Mouse (Mus musculus) liver, embryonic 14.5 days (tissue): ENCODE results near the gene Hk1. TPM values are rescaled to one million over a fixed set of nuclear protein-coding genes. Genes with fewer than 3 reads are reported as not detected.

ENCODE experiments used
- ATAC-seq: fragments of 200-750 bp; cut with Nextera tagmentation; 2 replicates; pipeline ENCODE4 v1.8.0; 2017; ENCODE audit warnings: moderate number of reproducible peaks, mild to moderate bottlenecking, moderate library complexity; ENCODE audit not compliant: insufficient read depth
- DNase-seq, 3 experiments: peaks; one replicate each; pipeline ENCODE4 v3.0.0-alpha.2; 2012 to 2013; ENCODE audit warnings: low read depth in 3 of 3, low spot score in 3 of 3
- H3K27ac ChIP-seq: fragments of 300-500 bp; sonication (generic); 2 replicates; pipeline ENCODE4 v1.5.1; 2014; ENCODE audit warnings: moderate library complexity, mild to moderate bottlenecking, control low read depth, inconsistent platforms
- H3K27me3 ChIP-seq: fragments of 300-500 bp; sonication (generic); 2 replicates; pipeline ENCODE4 v1.6.1; 2014; ENCODE audit warnings: mild to moderate bottlenecking, low read length, moderate library complexity; ENCODE audit not compliant: control insufficient read depth, insufficient read depth
- H3K36me3 ChIP-seq: fragments of 300-500 bp; sonication (generic); replicated peaks from 2 replicates; pipeline ENCODE4 v1.6.1; 2014; ENCODE audit warnings: low read depth; ENCODE audit not compliant: control insufficient read depth, insufficient read depth
- H3K4me1 ChIP-seq, 2 experiments: fragments of 200-500 bp in 1 of 2; fragments of 300-500 bp in 1 of 2; sonication (generic) in 1 of 2; replicated peaks; 2 replicates each; pipeline ENCODE4 v1.6.1; 2012 to 2014; ENCODE audit warnings: antibody characterized with exemption in 1 of 2, inconsistent platforms in 1 of 2, low read length in 1 of 2; ENCODE audit not compliant: control insufficient read depth in 2 of 2, insufficient read depth in 2 of 2
- H3K4me2 ChIP-seq: fragments of 300-500 bp; sonication (generic); 2 replicates; pipeline ENCODE4 v1.6.1; 2014; ENCODE audit warnings: low read depth, mild to moderate bottlenecking, control low read depth, moderate library complexity
- H3K4me3 ChIP-seq, 2 experiments: fragments of 200-500 bp in 1 of 2; fragments of 300-500 bp in 1 of 2; sonication (generic) in 1 of 2; 2 replicates each; pipeline ENCODE4 v1.5.1; 2012 to 2014; ENCODE audit warnings: low read depth in 2 of 2, low read length in 2 of 2, mild to moderate bottlenecking in 2 of 2, control low read depth in 1 of 2, inconsistent platforms in 1 of 2, moderate library complexity in 1 of 2; ENCODE audit not compliant: insufficient read depth in 1 of 2
- H3K9ac ChIP-seq: fragments of 300-500 bp; sonication (generic); replicated peaks from 2 replicates; pipeline ENCODE4 v1.6.1; 2014; ENCODE audit warnings: mild to moderate bottlenecking, control low read depth, moderate library complexity
- H3K9me3 ChIP-seq: fragments of 300-500 bp; sonication (generic); 2 replicates; pipeline ENCODE4 v1.6.1; 2016; ENCODE audit warnings: low read length, mixed read lengths; ENCODE audit not compliant: control insufficient read depth
- CTCF ChIP-seq: IDR thresholded peaks from 2 replicates; pipeline ENCODE4 v1.5.1; 2016; ENCODE audit warnings: antibody characterized with exemption, low read depth, control low read depth
- EP300 ChIP-seq: IDR thresholded peaks from 2 replicates; pipeline ENCODE4 v1.6.1; 2016; ENCODE audit warnings: antibody characterized with exemption, low read depth
- WGBS: fragments of 180-500 bp; shearing (Covaris S2); extraction: QIAGEN DNeasy Blood & Tissue Kit; methylation state at CpG from one replicate; pipeline ENCODE4 v1.1.7; 2014; ENCODE audit not compliant: insufficient replicate concordance; 5-methylcytosine and 5-hydroxymethylcytosine counted together
- polyA plus RNA-seq, 2 experiments: library from polyadenylated mRNA; depleted of rRNA in 1 of 2; stranded (reverse) in 1 of 2; unstranded in 1 of 2; fragments of >200 nt; fragmentation: Nextera tagmentation in 1 of 2; extraction: Ambion mirVana in 1 of 2; gene quantifications; 2 replicates each; pipeline versions ENCODE4 v1.2.1 to v1.2.3; 2012 to 2014

Gene Hk1
- polyA plus RNA-seq (2012; rRNA removed) (40.8 and 56.1 TPM in 2 replicates), polyA plus RNA-seq (2014; fragmentation: Nextera tagmentation; extraction: Ambion mirVana) (54.2 and 58.7 TPM in 2 replicates)

DNA sequence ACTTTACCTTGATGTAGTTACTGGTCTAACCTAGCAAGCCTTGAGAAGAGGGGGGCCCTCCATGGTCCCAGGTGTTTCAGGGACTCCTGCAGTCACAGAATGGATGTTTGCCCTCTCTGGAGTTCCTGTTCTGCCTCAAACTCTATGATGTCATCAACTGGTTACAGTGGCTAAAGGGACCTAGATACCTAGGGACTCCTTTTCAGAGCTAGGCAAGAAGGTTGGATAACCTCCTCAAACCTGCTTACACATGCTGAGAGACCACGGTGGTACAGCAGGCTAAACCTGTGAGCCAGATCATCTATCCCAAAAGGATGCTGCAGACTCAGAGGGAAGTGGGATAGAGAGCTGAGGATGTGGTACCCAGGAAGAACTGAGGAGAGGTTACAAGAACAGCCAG is at the start of gene Hk1:
TSS of gene Hk1 (minus strand) at position 101 of the 400 bp plus-strand sequence.
- no peak within 1 kb of the TSS for H3K27ac ChIP-seq
- H3K4me2 ChIP-seq = no peak within 1 kb of the TSS
- no peak within 1 kb of the TSS for H3K9ac ChIP-seq
- H3K27me3 ChIP-seq = no peaks in the 10 kb centered on the region
- H3K36me3 ChIP-seq = no peaks in the 10 kb centered on the region
- H3K9me3 ChIP-seq = no peaks in the 10 kb centered on the region
- ATAC-seq (no peak), DNase-seq (no peak)
- 54% methylated on average over 1 of the region's 1 CpGs for WGBS
- TF ChIP-seq EP300 = no peak
- no peak for TF ChIP-seq CTCF
- H3K4me1 ChIP-seq = no peaks in the 10 kb centered on the region; a peak in 1 of 4 replicates
- H3K4me3 ChIP-seq = no peak within 1 kb of the TSS

DNA sequence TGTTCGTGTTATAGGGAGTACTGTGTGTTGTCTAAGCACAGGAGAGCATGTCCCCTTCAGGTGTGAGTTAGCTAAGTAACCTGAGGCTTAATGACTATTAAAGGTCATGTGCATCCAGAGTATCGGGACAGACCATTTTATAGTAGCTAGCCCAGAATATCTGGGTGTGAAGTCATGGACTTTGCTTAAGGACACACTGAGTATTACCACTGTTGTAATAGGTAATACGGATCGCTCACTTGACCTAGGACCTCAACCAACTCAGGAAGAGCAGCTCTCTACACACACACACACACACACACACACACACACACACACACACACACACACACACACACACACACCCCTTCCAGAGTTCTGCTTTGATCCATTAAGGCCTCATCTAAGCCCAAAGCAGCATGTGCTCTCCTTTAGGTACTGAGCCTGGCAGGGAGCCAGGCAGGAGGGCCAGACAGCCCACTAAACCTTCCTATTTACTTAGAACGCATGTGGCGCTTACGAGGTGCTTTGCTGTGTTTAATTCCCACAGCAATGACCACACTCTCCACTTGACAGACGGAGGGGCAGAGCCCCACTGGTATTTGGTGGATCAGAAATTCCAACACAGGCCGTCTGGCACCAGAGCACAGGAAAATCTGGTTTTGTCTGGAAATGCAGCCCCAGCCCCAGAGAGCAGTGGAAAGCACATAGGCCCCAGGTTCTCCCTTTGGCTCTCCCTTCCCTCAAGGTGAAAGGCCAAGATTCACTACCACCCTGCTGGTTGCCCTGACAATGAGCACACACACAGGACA is 45.6 kb upstream of the Hk1 start:
- H3K4me3 ChIP-seq = no peak overlapping the region
- no peak for ATAC-seq
- peaks cover 19% of the 10 kb centered on the region for H3K36me3 ChIP-seq
- no peak overlapping the region for H3K27ac ChIP-seq
- H3K4me1 ChIP-seq = peaks cover 0 to 4% of the 10 kb centered on the region in 2 experiments; a peak in 1 of 4 replicates
- TF ChIP-seq EP300 = no peak
- TF ChIP-seq CTCF = no peak
- no peaks in the 10 kb centered on the region for H3K9me3 ChIP-seq
- H3K4me2 ChIP-seq = no peak overlapping the region
- no peak overlapping the region for H3K9ac ChIP-seq
- DNase-seq = no peak
- no peaks in the 10 kb centered on the region for H3K27me3 ChIP-seq
- 59% methylated on average over 9 of the region's 9 CpGs for WGBS

- H3K36me3 ChIP-seq = no peaks in the 10 kb centered on the region
- peak within 1 kb of the TSS; percentile 4 to 44; a peak in 3 of 4 replicates for H3K4me3 ChIP-seq
- H3K9ac ChIP-seq = no peak within 1 kb of the TSS
- DNase-seq (no peak), ATAC-seq (no peak)
- H3K4me1 ChIP-seq = peaks cover 0 to 4% of the 10 kb centered on the region in 2 experiments; a peak in 1 of 4 replicates
- 57% methylated on average over 15 of the region's 15 CpGs for WGBS
- H3K27ac ChIP-seq = no peak within 1 kb of the TSS
- peak within 1 kb of the TSS; percentile 36 for H3K4me2 ChIP-seq
- TF ChIP-seq EP300 = no peak
- TF ChIP-seq CTCF = no peak
- H3K9me3 ChIP-seq = no peaks in the 10 kb centered on the region
- H3K27me3 ChIP-seq = no peaks in the 10 kb centered on the region
Measured at GRCm38 (mm10) chr10:62422255-62422654, 42.5 kb upstream of the Hk1 start, which contains the start of gene Hkdc1. Hkdc1 (minus strand) TSS chr10:62422491.

DNA sequence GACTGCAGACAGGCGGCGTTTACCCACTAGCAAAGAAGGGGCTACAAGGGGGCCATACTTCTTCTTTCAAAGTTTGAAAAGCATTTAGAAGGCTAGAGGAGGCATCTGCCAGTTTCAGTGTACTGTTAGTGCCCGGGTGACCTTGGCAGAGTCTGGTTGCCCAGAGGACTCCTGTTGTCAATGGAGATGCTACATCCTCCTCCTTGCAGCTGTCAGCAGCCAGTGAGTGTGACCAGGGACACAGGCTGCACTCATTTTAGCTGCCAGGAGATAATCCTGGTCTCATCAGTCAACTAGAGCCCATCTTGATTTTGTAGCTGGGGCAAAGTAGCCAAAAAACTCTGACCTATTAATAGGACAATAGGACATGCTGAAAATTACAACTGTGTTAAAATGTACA is 41.4 kb upstream of the Hk1 start:
- H3K36me3 ChIP-seq = no peaks in the 10 kb centered on the region
- no peaks in the 10 kb centered on the region for H3K9me3 ChIP-seq
- DNase-seq = no peak
- WGBS = 74% methylated on average over 3 of the region's 3 CpGs
- H3K4me2 ChIP-seq = peak overlapping the region; percentile 36
- no peak for TF ChIP-seq CTCF
- TF ChIP-seq EP300 = no peak
- no peak for ATAC-seq
- no peak overlapping the region for H3K27ac ChIP-seq
- no peaks in the 10 kb centered on the region for H3K27me3 ChIP-seq
- H3K4me3 ChIP-seq = peak overlapping the region in 1 of 2 experiments; percentile 4; a peak in 1 of 4 replicates
- no peak overlapping the region for H3K9ac ChIP-seq
- H3K4me1 ChIP-seq = peaks cover 0 to 4% of the 10 kb centered on the region in 2 experiments; a peak in 1 of 4 replicates

DNA sequence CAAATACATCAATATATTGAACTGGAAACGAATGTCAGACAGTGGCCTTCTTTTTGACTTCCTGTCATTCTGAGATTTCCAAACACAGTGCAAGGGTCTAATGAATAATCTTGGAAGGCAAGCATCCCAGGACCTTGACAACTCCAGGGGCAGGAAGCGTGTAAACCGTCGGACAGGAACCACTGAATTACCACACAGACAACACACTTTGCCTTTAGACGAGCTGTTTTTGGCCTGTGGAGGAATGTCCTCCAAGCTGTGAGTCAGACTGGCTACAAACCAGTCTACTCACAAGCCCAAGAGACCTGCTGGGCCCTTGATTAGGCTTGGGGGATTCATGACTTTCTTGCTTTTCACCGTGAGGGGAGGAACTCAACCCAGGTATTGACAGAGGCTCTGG is 40.7 kb upstream of the Hk1 start:
- H3K9ac ChIP-seq = no peak overlapping the region
- H3K4me2 ChIP-seq = peak overlapping the region; percentile 36
- no peak overlapping the region for H3K4me3 ChIP-seq
- DNase-seq (no peak), ATAC-seq (no peak)
- WGBS = 35% methylated on average over 6 of the region's 6 CpGs
- H3K36me3 ChIP-seq = no peaks in the 10 kb centered on the region
- no peak for TF ChIP-seq CTCF
- TF ChIP-seq EP300 = no peak
- no peaks in the 10 kb centered on the region for H3K27me3 ChIP-seq
- no peak overlapping the region for H3K27ac ChIP-seq
- no peaks in the 10 kb centered on the region for H3K9me3 ChIP-seq
- peaks cover 0 to 4% of the 10 kb centered on the region in 2 experiments; a peak in 1 of 4 replicates for H3K4me1 ChIP-seq
